Mouse (Mus musculus) inflammation-experienced regulatory T-cells, adult 6 months (primary cell): ENCODE measurements around the gene Rab4a. TPM values are rescaled to one million over a fixed set of nuclear protein-coding genes. Genes with fewer than 3 reads are reported as not detected.

Source experiments
- ATAC-seq: one replicate; pipeline ENCODE4 v1.8.0; 2017
- polyA plus RNA-seq, 3 experiments: library from polyadenylated mRNA; unstranded; fragments of 100-300 nt; shearing (Covaris generic); gene quantifications; one replicate each; pipeline ENCODE4 v1.2.1; 2017

The Rab4a gene
- polyA plus RNA-seq, 3 experiments from 2014 or later, result 15.9 to 21.4 (median 16.9) TPM

GRCm38 (mm10) chr8:123816939-123817338 lies 11.2 kb downstream of the Rab4a start:
- ATAC-seq, result no peak

GRCm38 (mm10) chr8:123817747-123818146 lies 12.0 kb downstream of the Rab4a start:
- no peak for ATAC-seq

GRCm38 (mm10) chr8:123819683-123820610 lies 14.2 kb downstream of the Rab4a start:
- no peak for ATAC-seq

GRCm38 (mm10) chr8:123820780-123821179 lies 15.0 kb downstream of the Rab4a start:
- no peak for ATAC-seq

- no peak for ATAC-seq
Observed at GRCm38 (mm10) chr8:123823111-123823510, 17.3 kb downstream of the Rab4a start.

GRCm38 (mm10) chr8:123823532-123824123 lies 17.8 kb downstream of the Rab4a start:
- ATAC-seq, result no peak

GRCm38 (mm10) chr8:123826001-123826400 lies 20.2 kb downstream of the Rab4a start:
- ATAC-seq, result no peak

- ATAC-seq, result no peak
Observed at GRCm38 (mm10) chr8:123826758-123827157, 21.0 kb downstream of the Rab4a start.

GRCm38 (mm10) chr8:123827523-123827922 lies 21.7 kb downstream of the Rab4a start:
- no peak for ATAC-seq

GRCm38 (mm10) chr8:123832757-123833156 lies 27.0 kb downstream of the Rab4a start:
- peak; percentile 41 for ATAC-seq

GRCm38 (mm10) chr8:123835451-123835850 lies 29.7 kb downstream of the Rab4a start:
- peak; percentile 80 for ATAC-seq

GRCm38 (mm10) chr8:123836354-123836753 lies 30.6 kb downstream of the Rab4a start:
- ATAC-seq, result no peak

- no peak for ATAC-seq
Observed at GRCm38 (mm10) chr8:123838496-123838895, 32.7 kb downstream of the Rab4a start.

- no peak for ATAC-seq
Observed at GRCm38 (mm10) chr8:123840578-123841345, 35.0 kb downstream of the Rab4a start.

GRCm38 (mm10) chr8:123842086-123842485 lies 36.3 kb downstream of the Rab4a start:
- no peak for ATAC-seq

- no peak for ATAC-seq
Observed at GRCm38 (mm10) chr8:123844341-123844740, 38.6 kb downstream of the Rab4a start.

- no peak for ATAC-seq
Observed at GRCm38 (mm10) chr8:123845114-123845513, 39.3 kb downstream of the Rab4a start.

GRCm38 (mm10) chr8:123845991-123846390 lies 40.2 kb downstream of the Rab4a start:
- ATAC-seq, result no peak

GRCm38 (mm10) chr8:123846509-123846908 lies 40.7 kb downstream of the Rab4a start:
- no peak for ATAC-seq

- no peak for ATAC-seq
Observed at GRCm38 (mm10) chr8:123847546-123847945, 41.8 kb downstream of the Rab4a start.

- ATAC-seq, result peak; percentile 43
Observed at GRCm38 (mm10) chr8:123849352-123849751, 43.6 kb downstream of the Rab4a start.

- no peak for ATAC-seq
Observed at GRCm38 (mm10) chr8:123851590-123851989, 45.8 kb downstream of the Rab4a start.

- no peak for ATAC-seq
Observed at GRCm38 (mm10) chr8:123854252-123854651, 48.5 kb downstream of the Rab4a start.
